Comparison of ENCODE assay signal across 24 mouse cellular contexts in the genomic region with DNA sequence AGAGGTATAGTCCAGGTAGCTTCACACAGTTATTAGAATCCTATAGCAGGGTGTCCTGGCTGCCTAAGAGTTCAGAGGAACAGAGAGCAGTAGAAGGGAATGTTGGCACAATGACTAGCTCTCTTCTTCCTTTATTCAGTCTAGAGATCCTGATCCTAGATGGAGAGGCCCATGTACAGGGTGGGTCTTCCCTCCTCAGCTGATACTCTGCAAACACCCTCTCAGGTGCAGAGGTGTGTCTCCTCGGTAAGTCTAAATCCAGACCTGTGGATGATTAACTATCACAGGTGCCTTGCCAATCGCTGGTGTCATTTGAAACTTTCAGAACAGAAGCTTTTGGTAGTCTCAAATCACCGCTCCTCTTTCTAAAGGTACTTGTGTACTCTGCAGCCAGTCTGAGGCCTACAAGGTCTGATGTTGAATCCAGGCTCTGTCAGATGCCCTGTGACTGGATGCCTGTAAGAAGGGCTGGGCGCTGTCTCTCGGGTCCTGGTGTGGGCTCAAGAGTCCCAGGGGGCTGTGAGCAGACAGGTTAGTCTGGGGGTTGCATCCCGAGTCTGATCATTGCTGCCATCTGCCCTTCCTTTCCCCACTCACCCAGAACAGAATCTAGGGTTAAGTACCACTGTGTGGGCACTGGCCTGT. TPM values are rescaled to one million over a fixed set of nuclear protein-coding genes. Genes with fewer than 3 reads are reported as not detected.
DNase-seq lines count a peak whose midpoint lies in the region; ATAC-seq and TF ChIP-seq lines count a peak whose summit lies in the region.
"Had no signal": no experiment of that assay in that cellular context is flagged by ENCODE, and none has a peak within 500 bp of the region (broad histone marks: within the 10 kb centered on the region; RNA-seq: fewer than 3 reads in every experiment).

No protein-coding gene starts in this region.

- TF ChIP-seq CTCF in intestine, postnatal 0 days (IDR thresholded peaks at IDR 0.05; ENCODE audit: low read depth), result no peak
- TF ChIP-seq CTCF in bone marrow, adult 2 months (IDR thresholded peaks at IDR 0.05; ENCODE audit: control insufficient read depth, insufficient read depth, low read length), result no peak

- no peak overlapping the region for H3K4me2 ChIP-seq in intestine, embryonic 14.5 days (ENCODE audit: low read length)
- H3K4me2 ChIP-seq in intestine, postnatal 0 days (replicated peaks; ENCODE audit: low read depth), result no peak overlapping the region
- no peak overlapping the region for H3K4me2 ChIP-seq in intestine, embryonic 15.5 days (replicated peaks)
- H3K4me2 ChIP-seq: embryonic facial prominence, embryonic 13.5 days; embryonic facial prominence, embryonic 15.5 days; forebrain, embryonic 12.5 days had no signal

- TF ChIP-seq POLR2A in bone marrow, adult 2 months (IDR thresholded peaks at IDR 0.05; ENCODE audit: borderline replicate concordance, control insufficient read depth, low read depth, low read length), result no peak

- H3K27me3 ChIP-seq in intestine, embryonic 14.5 days (replicated peaks; ENCODE audit: control insufficient read depth, insufficient read depth, low read length), result no peaks in the 10 kb centered on the region
- H3K27me3 ChIP-seq in intestine, postnatal 0 days (replicated peaks; ENCODE audit: control insufficient read depth, insufficient read depth, low read length), result no peaks in the 10 kb centered on the region
- H3K27me3 ChIP-seq in intestine, embryonic 15.5 days (replicated peaks), result no peaks in the 10 kb centered on the region
- H3K27me3 ChIP-seq: embryonic facial prominence, embryonic 13.5 days; embryonic facial prominence, embryonic 15.5 days had no signal

- no peak for DNase-seq in intestine, embryonic 14.5 days (ENCODE audit: low spot score)
- DNase-seq in large intestine, adult 2 months (ENCODE audit: low read depth, low spot score), result peak; percentile 42
- no peak for DNase-seq in right cerebral cortex, postnatal 25 days
- DNase-seq in thymus, postnatal 25 days, result no peak
- DNase-seq: adrenal gland, adult 2 months; adrenal gland, postnatal 14 days; adrenal gland, postnatal 36 days; cerebellum, adult 11 months; cerebellum, adult 18-20 months; cerebellum, adult 8-10 months; cerebellum, adult 9-11 months; cerebellum, postnatal 14 days; cerebellum, postnatal 36 days; embryo, embryonic 11 days had no signal

- H3K9ac ChIP-seq in intestine, embryonic 14.5 days (ENCODE audit: low read length), result no peak overlapping the region
- no peak overlapping the region for H3K9ac ChIP-seq in intestine, postnatal 0 days (ENCODE audit: low read depth, low read length)
- no peak overlapping the region for H3K9ac ChIP-seq in intestine, embryonic 15.5 days
- H3K9ac ChIP-seq: embryonic facial prominence, embryonic 13.5 days; embryonic facial prominence, embryonic 15.5 days; forebrain, embryonic 12.5 days had no signal

- H3K4me1 ChIP-seq in intestine, embryonic 14.5 days (replicated peaks; ENCODE audit: control insufficient read depth, insufficient read depth, low read length), result no peaks in the 10 kb centered on the region
- H3K4me1 ChIP-seq in intestine, postnatal 0 days (replicated peaks; ENCODE audit: control insufficient read depth, insufficient read depth, low read length), result no peaks in the 10 kb centered on the region
- H3K4me1 ChIP-seq in bone marrow, adult 2 months (ENCODE audit: control insufficient read depth, insufficient read depth, low read length), result peaks cover 2% of the 10 kb centered on the region; the same call in 1 of the 2 replicates
- H3K4me1 ChIP-seq in intestine, embryonic 15.5 days (replicated peaks), result no peaks in the 10 kb centered on the region
- H3K4me1 ChIP-seq: embryonic facial prominence, embryonic 13.5 days; embryonic facial prominence, embryonic 15.5 days; forebrain, embryonic 10.5 days; forebrain, embryonic 12.5 days had no signal

- 65% methylated on average over 6 of the region's 6 CpGs for WGBS in intestine, embryonic 14.5 days
- 53% methylated on average over 6 of the region's 6 CpGs for WGBS in intestine, postnatal 0 days
- 90% methylated on average over 6 of the region's 6 CpGs for WGBS in bone marrow, adult 2 months
- WGBS in intestine, embryonic 15.5 days, result 65% methylated on average over 6 of the region's 6 CpGs
- 36% methylated on average over 6 of the region's 6 CpGs for WGBS in large intestine, adult 2 months

- no peaks in the 10 kb centered on the region for H3K36me3 ChIP-seq in intestine, embryonic 14.5 days (ENCODE audit: control insufficient read depth, insufficient read depth, low read length)
- no peaks in the 10 kb centered on the region for H3K36me3 ChIP-seq in intestine, postnatal 0 days (ENCODE audit: control insufficient read depth, insufficient read depth)
- no peaks in the 10 kb centered on the region for H3K36me3 ChIP-seq in intestine, embryonic 15.5 days
- H3K36me3 ChIP-seq: embryonic facial prominence, embryonic 13.5 days; embryonic facial prominence, embryonic 15.5 days; forebrain, embryonic 10.5 days; forebrain, embryonic 12.5 days had no signal

- no peaks in the 10 kb centered on the region for H3K9me3 ChIP-seq in intestine, embryonic 14.5 days (ENCODE audit: control insufficient read depth, low read length)
- H3K9me3 ChIP-seq in intestine, postnatal 0 days (ENCODE audit: control insufficient read depth), result no peaks in the 10 kb centered on the region
- no peaks in the 10 kb centered on the region for H3K9me3 ChIP-seq in intestine, embryonic 15.5 days
- H3K9me3 ChIP-seq: embryonic facial prominence, embryonic 13.5 days; embryonic facial prominence, embryonic 15.5 days; forebrain, embryonic 10.5 days; forebrain, embryonic 12.5 days had no signal

- ATAC-seq in intestine, embryonic 14.5 days (replicated peaks; ENCODE audit: low FRiP score, low TSS enrichment, low read depth), result peak; percentile 71; the same call in 1 of the 2 replicates
- ATAC-seq in intestine, postnatal 0 days, result no peak; the same call in 1 of the 2 replicates
- peak; percentile 86 for ATAC-seq in intestine, embryonic 15.5 days
- ATAC-seq: forebrain, embryonic 14.5 days; forebrain, embryonic 16.5 days had no signal

- H3K27ac ChIP-seq in intestine, embryonic 14.5 days (ENCODE audit: low read depth), result no peak overlapping the region
- H3K27ac ChIP-seq in intestine, postnatal 0 days (ENCODE audit: low read depth, low read length), result no peak overlapping the region
- H3K27ac ChIP-seq in bone marrow, adult 2 months (ENCODE audit: control insufficient read depth, insufficient read depth, low read depth, low read length, poor library complexity), result peak overlapping the region; percentile 24
- H3K27ac ChIP-seq in intestine, embryonic 15.5 days, result no peak overlapping the region
- H3K27ac ChIP-seq: embryonic facial prominence, embryonic 13.5 days; embryonic facial prominence, embryonic 15.5 days; forebrain, embryonic 10.5 days; forebrain, embryonic 12.5 days had no signal

- no peak overlapping the region for H3K4me3 ChIP-seq in intestine, embryonic 14.5 days (ENCODE audit: low read depth, low read length)
- H3K4me3 ChIP-seq in intestine, postnatal 0 days (ENCODE audit: low read depth, low read length), result no peak overlapping the region
- H3K4me3 ChIP-seq in bone marrow, adult 2 months (replicated peaks; ENCODE audit: control insufficient read depth, low read depth, low read length), result no peak overlapping the region
- H3K4me3 ChIP-seq in intestine, embryonic 15.5 days (replicated peaks), result no peak overlapping the region
- H3K4me3 ChIP-seq: embryonic facial prominence, embryonic 13.5 days; embryonic facial prominence, embryonic 15.5 days; erythroblast, embryonic 14.5 days; forebrain, embryonic 10.5 days; forebrain, embryonic 12.5 days had no signal

RNA-seq across cellular contexts. Expression of a gene that starts 52.0 kb away (rescaled TPM):
- polyA plus RNA-seq in intestine, embryonic 14.5 days (2014; fragmentation: Nextera tagmentation; extraction: Ambion mirVana), result 6.7 and 7.6 TPM in 2 replicates
- polyA plus RNA-seq in intestine, postnatal 0 days (2015; fragmentation: Nextera tagmentation; extraction: Ambion mirVana), result 4.3 and 4.8 TPM in 2 replicates
- 29.5 and 33.4 TPM in 2 replicates for polyA plus RNA-seq in bone marrow, adult 2 months (2011; ENCODE audit: insufficient read depth, insufficient read length, low replicate concordance, missing spikeins)
- polyA plus RNA-seq in intestine, embryonic 15.5 days (2015; fragmentation: Nextera tagmentation; extraction: Ambion mirVana), result 4.7 and 4.9 TPM in 2 replicates
- 10.0 and 11.0 TPM in 2 replicates for polyA plus RNA-seq in large intestine, adult 2 months (2012; rRNA removed)
